Mouse (Mus musculus) erythroid progenitor cell, adult 5-6 weeks (primary cell): Measurements from ENCODE around the gene Swsap1. TPM values are rescaled to one million over a fixed set of nuclear protein-coding genes. Genes with fewer than 3 reads are reported as not detected.
A peak's percentile ranks its signal among the peaks of the same experiment; 100 is the strongest.

Experiments
- ATAC-seq: replicated peaks from 2 replicates; pipeline ENCODE4 v1.8.0; 2016; ENCODE audit warnings: moderate number of reproducible peaks, mild to moderate bottlenecking, moderate TSS enrichment, inconsistent platforms; ENCODE audit not compliant: poor library complexity, low FRiP score, severe bottlenecking
- total RNA-seq, 2 experiments: library from RNA; stranded (forward) in 1 of 2; stranded (reverse) in 1 of 2; fragments of 150-400 nt in 1 of 2; fragments of 186-747, 209-891 nt in 1 of 2; gene quantifications; 2 replicates each; pipeline versions ENCODE4 v1.2.3 to v1.2.4; 2015 to 2017; ENCODE audit warnings: low replicate concordance in 2 of 2

Gene Swsap1
- total RNA-seq (2015; ENCODE audit: low replicate concordance) (0.42 and 3.2 TPM in 2 replicates), total RNA-seq (2017; ENCODE audit: low replicate concordance) (0.51 TPM in 1 of 2 replicates, not detected in the other)

GRCm38 (mm10) chr9:21955570-21956281, at the start of gene Swsap1:
Swsap1 (plus strand) TSS chr9:21955755.
- ATAC-seq = peak; percentile 89

- ATAC-seq = no peak
Measured at GRCm38 (mm10) chr9:21908216-21908615, 47.3 kb upstream of the Swsap1 start.

- 0 out of 2 replicates have a peak, but pooled peaks have one; percentile 27 for ATAC-seq
Measured at GRCm38 (mm10) chr9:21909474-21910223, 45.9 kb upstream of the Swsap1 start.

GRCm38 (mm10) chr9:21916851-21917492, 38.6 kb upstream of the Swsap1 start:
- ATAC-seq = no peak

- ATAC-seq = no peak
Measured at GRCm38 (mm10) chr9:21917493-21918034, 38.0 kb upstream of the Swsap1 start.

GRCm38 (mm10) chr9:21918035-21918592, 37.4 kb upstream of the Swsap1 start, which contains the start of gene Rab3d:
Rab3d (minus strand) TSS chr9:21918192.
- peak; percentile 97 for ATAC-seq

GRCm38 (mm10) chr9:21918692-21919384, 36.7 kb upstream of the Swsap1 start:
- ATAC-seq = no peak

GRCm38 (mm10) chr9:21923036-21923435, 32.5 kb upstream of the Swsap1 start:
- no peak for ATAC-seq

GRCm38 (mm10) chr9:21923490-21924098, 32.0 kb upstream of the Swsap1 start:
- ATAC-seq = peak; percentile 33; the same call in 1 of the 2 replicates

GRCm38 (mm10) chr9:21924099-21924493, 31.5 kb upstream of the Swsap1 start:
- ATAC-seq = peak; percentile 83

GRCm38 (mm10) chr9:21925034-21925433, 30.5 kb upstream of the Swsap1 start:
- ATAC-seq = no peak

- no peak for ATAC-seq
Measured at GRCm38 (mm10) chr9:21925506-21925905, 30.0 kb upstream of the Swsap1 start.

- no peak for ATAC-seq
Measured at GRCm38 (mm10) chr9:21926155-21926554, 29.4 kb upstream of the Swsap1 start.

- no peak for ATAC-seq
Measured at GRCm38 (mm10) chr9:21926784-21927183, 28.8 kb upstream of the Swsap1 start.

GRCm38 (mm10) chr9:21927208-21927753, 28.3 kb upstream of the Swsap1 start, which contains the start of the genes Ccdc159 and Tmem205:
Ccdc159 (plus strand) TSS chr9:21927471.
Tmem205 (minus strand) TSS chr9:21927556.
- ATAC-seq = peak; percentile 65; the same call in 1 of the 2 replicates

- no peak for ATAC-seq
Measured at GRCm38 (mm10) chr9:21929208-21929607, 26.3 kb upstream of the Swsap1 start.

- no peak for ATAC-seq
Measured at GRCm38 (mm10) chr9:21932006-21932405, 23.5 kb upstream of the Swsap1 start.

- no peak for ATAC-seq
Measured at GRCm38 (mm10) chr9:21932445-21933137, 23.0 kb upstream of the Swsap1 start.
